Mouse (Mus musculus): ENCODE measurements around the gene Hbp1. TPM values are rescaled to one million over a fixed set of nuclear protein-coding genes. Genes with fewer than 3 reads are reported as not detected.
A peak's percentile ranks its signal among the peaks of the same experiment; 100 is the strongest.

The Hbp1 gene
- polyA plus RNA-seq, 1 experiment from 2014 or later, result 132 TPM

GRCm38 (mm10) chr12:31938391-31938997 lies 11.8 kb downstream of the Hbp1 start:
- no peak overlapping the region for H3K9ac ChIP-seq (replicated peaks; ENCODE audit: low read length)
- no peak overlapping the region for H3K4me3 ChIP-seq (ENCODE audit: low read length)
- WGBS, result 90% methylated on average over 4 of the region's 4 CpGs
- no peaks in the 10 kb centered on the region for H3K27me3 ChIP-seq (ENCODE audit: insufficient read depth, low read length)
- no peak for ATAC-seq (ENCODE audit: low FRiP score, low TSS enrichment)
- no peak overlapping the region for H3K27ac ChIP-seq (ENCODE audit: low read length)
- no peak overlapping the region for H3K4me2 ChIP-seq (replicated peaks; ENCODE audit: low read depth, low read length)
- H3K4me1 ChIP-seq (ENCODE audit: insufficient read depth, low read length), result no peaks in the 10 kb centered on the region
- H3K9me3 ChIP-seq (ENCODE audit: low read length), result no peaks in the 10 kb centered on the region
- H3K36me3 ChIP-seq (ENCODE audit: insufficient read depth, low read length), result peaks cover 55% of the 10 kb centered on the region

GRCm38 (mm10) chr12:31937613-31938012 lies 12.7 kb downstream of the Hbp1 start:
- H3K36me3 ChIP-seq (ENCODE audit: insufficient read depth, low read length), result peaks cover 52% of the 10 kb centered on the region
- H3K4me3 ChIP-seq (ENCODE audit: low read length), result no peak overlapping the region
- WGBS, result 89% methylated on average over 3 of the region's 3 CpGs
- H3K9me3 ChIP-seq (ENCODE audit: low read length), result no peaks in the 10 kb centered on the region
- H3K4me1 ChIP-seq (ENCODE audit: insufficient read depth, low read length), result no peaks in the 10 kb centered on the region
- no peak overlapping the region for H3K9ac ChIP-seq (replicated peaks; ENCODE audit: low read length)
- H3K4me2 ChIP-seq (replicated peaks; ENCODE audit: low read depth, low read length), result no peak overlapping the region
- no peak for ATAC-seq (ENCODE audit: low FRiP score, low TSS enrichment)
- no peaks in the 10 kb centered on the region for H3K27me3 ChIP-seq (ENCODE audit: insufficient read depth, low read length)
- no peak overlapping the region for H3K27ac ChIP-seq (ENCODE audit: low read length)

GRCm38 (mm10) chr12:31936657-31937300 lies 13.6 kb downstream of the Hbp1 start:
- ATAC-seq (ENCODE audit: low FRiP score, low TSS enrichment), result no peak
- H3K27me3 ChIP-seq (ENCODE audit: insufficient read depth, low read length), result no peaks in the 10 kb centered on the region
- peaks cover 49% of the 10 kb centered on the region; the same call in 1 of the 2 replicates for H3K36me3 ChIP-seq (ENCODE audit: insufficient read depth, low read length)
- no peak overlapping the region for H3K4me2 ChIP-seq (replicated peaks; ENCODE audit: low read depth, low read length)
- H3K27ac ChIP-seq (ENCODE audit: low read length), result no peak overlapping the region
- WGBS, result 41% methylated on average over 6 of the region's 6 CpGs
- no peak overlapping the region for H3K4me3 ChIP-seq (ENCODE audit: low read length)
- H3K9me3 ChIP-seq (ENCODE audit: low read length), result no peaks in the 10 kb centered on the region
- H3K4me1 ChIP-seq (ENCODE audit: insufficient read depth, low read length), result no peaks in the 10 kb centered on the region
- H3K9ac ChIP-seq (replicated peaks; ENCODE audit: low read length), result no peak overlapping the region

GRCm38 (mm10) chr12:31931818-31932217 lies 18.5 kb downstream of the Hbp1 start:
- H3K4me1 ChIP-seq (ENCODE audit: insufficient read depth, low read length), result no peaks in the 10 kb centered on the region
- H3K27me3 ChIP-seq (ENCODE audit: insufficient read depth, low read length), result no peaks in the 10 kb centered on the region
- 96% methylated on average over 3 of the region's 3 CpGs for WGBS
- H3K9me3 ChIP-seq (ENCODE audit: low read length), result no peaks in the 10 kb centered on the region
- no peak overlapping the region for H3K27ac ChIP-seq (ENCODE audit: low read length)
- no peak overlapping the region for H3K4me2 ChIP-seq (replicated peaks; ENCODE audit: low read depth, low read length)
- no peak overlapping the region for H3K9ac ChIP-seq (replicated peaks; ENCODE audit: low read length)
- no peak for ATAC-seq (ENCODE audit: low FRiP score, low TSS enrichment)
- H3K36me3 ChIP-seq (ENCODE audit: insufficient read depth, low read length), result peaks cover 46% of the 10 kb centered on the region
- H3K4me3 ChIP-seq (ENCODE audit: low read length), result no peak overlapping the region

- Histone ChIP-seq H3K36me3 (ENCODE audit: insufficient read depth, low read length) (peaks cover 47% of the 10 kb centered on the region), H3K4me2 (replicated peaks; ENCODE audit: low read depth, low read length) (no peak overlapping the region), H3K4me1 (ENCODE audit: insufficient read depth, low read length) (no peaks in the 10 kb centered on the region), H3K27ac (ENCODE audit: low read length) (no peak overlapping the region), H3K9ac (replicated peaks; ENCODE audit: low read length) (no peak overlapping the region), H3K4me3 (ENCODE audit: low read length) (no peak overlapping the region), H3K27me3 (ENCODE audit: insufficient read depth, low read length) (no peaks in the 10 kb centered on the region), H3K9me3 (ENCODE audit: low read length) (no peaks in the 10 kb centered on the region)
- no peak for ATAC-seq (ENCODE audit: low FRiP score, low TSS enrichment)
- 72% methylated on average over 3 of the region's 3 CpGs for WGBS
Observed at GRCm38 (mm10) chr12:31928498-31928897, 21.8 kb downstream of the Hbp1 start.

- H3K27ac ChIP-seq (ENCODE audit: low read length), result no peak overlapping the region
- no peak overlapping the region for H3K9ac ChIP-seq (replicated peaks; ENCODE audit: low read length)
- H3K4me2 ChIP-seq (replicated peaks; ENCODE audit: low read depth, low read length), result no peak overlapping the region
- ATAC-seq (ENCODE audit: low FRiP score, low TSS enrichment), result peak; percentile 79; the same call in 1 of the 2 replicates
- H3K4me3 ChIP-seq (ENCODE audit: low read length), result no peak overlapping the region
- no peaks in the 10 kb centered on the region for H3K9me3 ChIP-seq (ENCODE audit: low read length)
- no peaks in the 10 kb centered on the region for H3K27me3 ChIP-seq (ENCODE audit: insufficient read depth, low read length)
- peaks cover 42% of the 10 kb centered on the region for H3K36me3 ChIP-seq (ENCODE audit: insufficient read depth, low read length)
- WGBS, result 49% methylated on average over 4 of the region's 4 CpGs
- H3K4me1 ChIP-seq (ENCODE audit: insufficient read depth, low read length), result no peaks in the 10 kb centered on the region
Observed at GRCm38 (mm10) chr12:31926661-31927061, 23.7 kb downstream of the Hbp1 start.

- Histone ChIP-seq H3K36me3 (ENCODE audit: insufficient read depth, low read length) (peaks cover 32% of the 10 kb centered on the region), H3K9ac (replicated peaks; ENCODE audit: low read length) (no peak overlapping the region), H3K4me3 (ENCODE audit: low read length) (no peak overlapping the region), H3K9me3 (ENCODE audit: low read length) (no peaks in the 10 kb centered on the region), H3K4me1 (ENCODE audit: insufficient read depth, low read length) (no peaks in the 10 kb centered on the region), H3K27me3 (ENCODE audit: insufficient read depth, low read length) (no peaks in the 10 kb centered on the region), H3K27ac (ENCODE audit: low read length) (no peak overlapping the region), H3K4me2 (replicated peaks; ENCODE audit: low read depth, low read length) (no peak overlapping the region)
- WGBS, result 91% methylated on average over 6 of the region's 6 CpGs
- no peak for ATAC-seq (ENCODE audit: low FRiP score, low TSS enrichment)
Observed at GRCm38 (mm10) chr12:31925343-31925742, 25.0 kb downstream of the Hbp1 start.

- no peaks in the 10 kb centered on the region for H3K9me3 ChIP-seq (ENCODE audit: low read length)
Observed at GRCm38 (mm10) chr12:31924135-31924534, 26.2 kb downstream of the Hbp1 start.

GRCm38 (mm10) chr12:31920464-31921405 lies 29.6 kb downstream of the Hbp1 start:
- peak; percentile 46; the same call in 1 of the 2 replicates for ATAC-seq (ENCODE audit: low FRiP score, low TSS enrichment)
- Histone ChIP-seq H3K27me3 (ENCODE audit: insufficient read depth, low read length) (no peaks in the 10 kb centered on the region), H3K4me1 (ENCODE audit: insufficient read depth, low read length) (no peaks in the 10 kb centered on the region), H3K9me3 (ENCODE audit: low read length) (no peaks in the 10 kb centered on the region), H3K36me3 (ENCODE audit: insufficient read depth, low read length) (peaks cover 19% of the 10 kb centered on the region), H3K9ac (replicated peaks; ENCODE audit: low read length) (no peak overlapping the region), H3K27ac (ENCODE audit: low read length) (no peak overlapping the region), H3K4me2 (replicated peaks; ENCODE audit: low read depth, low read length) (no peak overlapping the region), H3K4me3 (ENCODE audit: low read length) (no peak overlapping the region)
- 75% methylated on average over 18 of the region's 18 CpGs for WGBS

More at GRCm38 (mm10) chr12:31924135-31924534, 26.2 kb downstream of the Hbp1 start:
- Histone ChIP-seq H3K27me3 (ENCODE audit: insufficient read depth, low read length) (no peaks in the 10 kb centered on the region), H3K4me2 (replicated peaks; ENCODE audit: low read depth, low read length) (no peak overlapping the region), H3K4me1 (ENCODE audit: insufficient read depth, low read length) (no peaks in the 10 kb centered on the region), H3K36me3 (ENCODE audit: insufficient read depth, low read length) (peaks cover 30% of the 10 kb centered on the region), H3K9ac (replicated peaks; ENCODE audit: low read length) (no peak overlapping the region), H3K4me3 (ENCODE audit: low read length) (no peak overlapping the region), H3K27ac (ENCODE audit: low read length) (no peak overlapping the region)
- no peak for ATAC-seq (ENCODE audit: low FRiP score, low TSS enrichment)
- 86% methylated on average over 3 of the region's 3 CpGs for WGBS

All from kidney, embryonic 16.5 days (tissue).